Mouse (Mus musculus): ENCODE measurements at regions not wholly inside any gene's neighbourhood (a gene's known extent, or its start where the extent isn't known, plus 50 kb on each side); places are given as distances from the start of the nearest gene placed in this dataset.

- no peak overlapping the region for H3K4me3 ChIP-seq (ENCODE audit: low read length)
- WGBS: 62% methylated on average over 2 of the region's 2 CpGs
- H3K9me3 ChIP-seq (ENCODE audit: control insufficient read depth, low read length): no peaks in the 10 kb centered on the region
- H3K36me3 ChIP-seq (ENCODE audit: control insufficient read depth, insufficient read depth, low read length): no peaks in the 10 kb centered on the region
- no peak overlapping the region for H3K9ac ChIP-seq (ENCODE audit: low read depth, low read length)
- H3K4me1 ChIP-seq (ENCODE audit: control insufficient read depth, insufficient read depth, low read length): no peaks in the 10 kb centered on the region
- H3K27ac ChIP-seq (ENCODE audit: low read depth, low read length): no peak overlapping the region
- no peaks in the 10 kb centered on the region for H3K27me3 ChIP-seq (ENCODE audit: control insufficient read depth, insufficient read depth, low read length)
- ATAC-seq (ENCODE audit: low FRiP score, low TSS enrichment): no peak
- H3K4me2 ChIP-seq (replicated peaks; ENCODE audit: low read depth, low read length): no peak overlapping the region
These were observed 458.9 kb upstream of the Kcnab2 start for GRCm38 (mm10) chr4:152936614-152937013.

DNA sequence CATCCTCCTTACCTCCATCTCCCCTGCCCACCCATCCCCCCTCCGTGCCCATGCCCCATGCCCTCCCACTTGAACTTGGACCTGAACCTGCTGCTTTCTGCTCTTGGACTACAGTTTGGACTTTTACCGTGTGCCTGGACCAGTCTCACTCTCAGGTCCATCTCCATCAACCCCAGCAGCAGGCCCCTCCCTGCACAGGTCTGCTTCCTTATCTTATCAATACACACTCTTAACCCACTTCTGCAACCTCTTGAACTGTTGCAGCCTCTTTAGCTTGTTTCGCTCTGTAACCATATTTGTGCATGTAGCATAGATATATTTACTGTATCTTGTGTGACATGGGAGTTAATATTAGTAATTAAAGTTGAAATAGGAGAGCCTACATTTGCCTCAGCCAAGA lies 457.8 kb upstream of the Kcnab2 start:
- Histone ChIP-seq H3K4me1 (ENCODE audit: control insufficient read depth, insufficient read depth, low read length) (no peaks in the 10 kb centered on the region), H3K27me3 (ENCODE audit: control insufficient read depth, insufficient read depth, low read length) (no peaks in the 10 kb centered on the region), H3K9me3 (ENCODE audit: control insufficient read depth, low read length) (no peaks in the 10 kb centered on the region), H3K4me3 (ENCODE audit: low read length) (no peak overlapping the region), H3K4me2 (replicated peaks; ENCODE audit: low read depth, low read length) (no peak overlapping the region), H3K27ac (ENCODE audit: low read depth, low read length) (no peak overlapping the region), H3K36me3 (ENCODE audit: control insufficient read depth, insufficient read depth, low read length) (no peaks in the 10 kb centered on the region), H3K9ac (ENCODE audit: low read depth, low read length) (no peak overlapping the region)
- 89% methylated on average over 3 of the region's 3 CpGs for WGBS
- ATAC-seq (ENCODE audit: low FRiP score, low TSS enrichment): no peak

DNA sequence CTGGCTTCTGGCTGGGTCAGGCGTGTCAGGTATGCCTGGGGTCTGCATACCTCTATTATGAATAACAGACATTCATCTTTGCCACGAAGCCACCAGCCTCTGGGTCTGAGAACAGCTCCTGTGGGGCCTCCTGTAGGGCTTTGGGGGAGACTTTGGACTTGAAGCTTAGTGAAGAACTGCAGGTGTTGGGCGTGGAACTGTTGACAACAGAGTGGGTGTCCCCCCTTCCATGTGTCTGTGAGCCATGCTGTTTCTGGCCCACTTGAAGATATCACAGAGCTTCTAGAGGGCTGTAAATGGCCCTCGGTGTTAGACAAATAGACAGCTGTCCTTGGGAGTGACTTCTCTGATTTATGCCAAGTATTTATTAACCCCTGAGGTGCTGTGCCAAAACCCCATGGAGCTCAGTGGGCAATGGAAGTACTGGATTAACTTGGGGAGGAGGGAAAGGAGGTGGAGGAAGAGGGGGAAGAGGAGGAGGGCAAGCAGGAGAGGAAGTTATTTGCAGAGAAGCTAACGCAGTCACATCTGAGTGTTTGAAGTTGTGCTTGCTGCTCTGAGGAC lies 450.8 kb upstream of the Kcnab2 start:
- no peak overlapping the region for H3K27ac ChIP-seq (ENCODE audit: low read depth, low read length)
- H3K4me3 ChIP-seq (ENCODE audit: low read length): no peak overlapping the region
- no peak overlapping the region for H3K4me2 ChIP-seq (replicated peaks; ENCODE audit: low read depth, low read length)
- whole genome bisulfite sequencing: 45% methylated on average over 5 of the region's 5 CpGs
- no peaks in the 10 kb centered on the region for H3K27me3 ChIP-seq (ENCODE audit: control insufficient read depth, insufficient read depth, low read length)
- H3K36me3 ChIP-seq (ENCODE audit: control insufficient read depth, insufficient read depth, low read length): no peaks in the 10 kb centered on the region
- H3K4me1 ChIP-seq (ENCODE audit: control insufficient read depth, insufficient read depth, low read length): peaks cover 4% of the 10 kb centered on the region; the same call in 1 of the 2 replicates
- H3K9ac ChIP-seq (ENCODE audit: low read depth, low read length): no peak overlapping the region
- H3K9me3 ChIP-seq (ENCODE audit: control insufficient read depth, low read length): no peaks in the 10 kb centered on the region
- ATAC-seq (ENCODE audit: low FRiP score, low TSS enrichment): no peak

DNA sequence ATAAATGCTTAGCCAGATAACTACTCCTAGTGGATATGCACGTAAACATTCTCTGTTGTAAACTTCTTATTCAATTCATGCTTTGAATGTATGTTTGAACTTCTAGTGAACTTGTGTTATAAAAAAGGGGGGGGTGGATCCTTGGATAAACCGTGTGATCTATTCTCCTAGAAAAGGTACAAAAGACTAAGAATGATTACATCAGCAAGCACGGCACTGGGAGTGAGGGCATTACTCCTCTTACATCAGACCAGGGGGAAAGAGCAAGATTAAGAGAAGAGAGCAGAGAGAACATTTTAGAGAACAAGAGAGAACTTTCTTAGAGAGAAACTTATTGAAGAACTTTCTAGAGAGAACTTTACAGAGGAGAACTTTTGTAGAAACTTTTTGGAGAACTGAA lies 442.6 kb upstream of the Kcnab2 start:
- 66% methylated on average over 3 of the region's 3 CpGs for WGBS

DNA sequence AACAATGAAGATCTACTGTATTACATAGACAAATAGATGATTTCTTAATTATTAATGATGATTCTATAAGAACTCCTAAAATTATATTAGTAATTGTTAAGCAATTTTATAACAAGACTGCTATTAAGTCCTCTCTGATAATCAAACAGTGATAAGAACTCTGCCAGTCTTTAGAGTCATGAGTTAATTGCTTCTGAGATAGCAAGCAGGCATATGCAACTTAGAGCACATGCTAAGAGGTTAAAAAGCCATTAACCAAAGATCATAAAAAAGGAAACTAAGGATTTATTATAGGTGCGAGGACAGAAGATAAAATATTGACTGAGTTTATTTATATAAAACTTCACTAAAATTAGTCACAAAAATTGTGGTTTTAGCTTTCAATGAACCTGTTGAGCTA lies 442.2 kb upstream of the Kcnab2 start:
- Histone ChIP-seq H3K4me2 (replicated peaks; ENCODE audit: low read depth, low read length) (no peak overlapping the region), H3K9me3 (ENCODE audit: control insufficient read depth, low read length) (no peaks in the 10 kb centered on the region), H3K27ac (ENCODE audit: low read depth, low read length) (no peak overlapping the region), H3K36me3 (ENCODE audit: control insufficient read depth, insufficient read depth, low read length) (no peaks in the 10 kb centered on the region), H3K27me3 (ENCODE audit: control insufficient read depth, insufficient read depth, low read length) (no peaks in the 10 kb centered on the region), H3K4me1 (ENCODE audit: control insufficient read depth, insufficient read depth, low read length) (no peaks in the 10 kb centered on the region), H3K4me3 (ENCODE audit: low read length) (no peak overlapping the region), H3K9ac (ENCODE audit: low read depth, low read length) (no peak overlapping the region)
- ATAC-seq (ENCODE audit: low FRiP score, low TSS enrichment): no peak
- WGBS: 59% methylated on average over 1 of the region's 1 CpGs

More for the DNA sequence above, 442.6 kb upstream of the Kcnab2 start:
- no peak overlapping the region for H3K4me2 ChIP-seq (replicated peaks; ENCODE audit: low read depth, low read length)
- no peak for ATAC-seq (ENCODE audit: low FRiP score, low TSS enrichment)
- H3K9ac ChIP-seq (ENCODE audit: low read depth, low read length): no peak overlapping the region
- no peaks in the 10 kb centered on the region for H3K36me3 ChIP-seq (ENCODE audit: control insufficient read depth, insufficient read depth, low read length)
- no peak overlapping the region for H3K4me3 ChIP-seq (ENCODE audit: low read length)
- no peaks in the 10 kb centered on the region for H3K4me1 ChIP-seq (ENCODE audit: control insufficient read depth, insufficient read depth, low read length)
- H3K9me3 ChIP-seq (ENCODE audit: control insufficient read depth, low read length): no peaks in the 10 kb centered on the region
- H3K27ac ChIP-seq (ENCODE audit: low read depth, low read length): no peak overlapping the region
- no peaks in the 10 kb centered on the region for H3K27me3 ChIP-seq (ENCODE audit: control insufficient read depth, insufficient read depth, low read length)

DNA sequence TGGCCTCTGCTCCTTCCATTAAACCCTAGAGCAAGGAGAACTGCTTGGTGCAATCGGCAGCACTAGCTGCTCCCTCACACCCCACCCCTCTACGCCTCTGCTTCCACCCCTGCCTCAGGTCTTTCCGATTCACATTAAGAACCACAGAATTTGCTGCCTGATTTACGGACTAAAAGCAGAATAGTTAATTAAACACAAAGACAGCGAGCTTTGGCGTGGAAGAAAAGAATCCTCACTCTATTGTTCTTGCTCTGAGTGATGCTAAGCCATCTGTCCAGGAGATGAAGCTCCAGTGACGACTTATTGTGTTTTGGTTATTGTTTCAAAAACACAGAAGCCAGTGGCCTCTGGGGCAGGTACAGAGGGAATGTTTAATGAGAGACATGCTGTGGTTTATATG lies 438.9 kb upstream of the Kcnab2 start:
- no peak for ATAC-seq (ENCODE audit: low FRiP score, low TSS enrichment)

GRCm38 (mm10) chr4:152913497-152913896 lies 435.8 kb upstream of the Kcnab2 start:
- H3K4me2 ChIP-seq (replicated peaks; ENCODE audit: low read depth, low read length): no peak overlapping the region
- no peaks in the 10 kb centered on the region for H3K4me1 ChIP-seq (ENCODE audit: control insufficient read depth, insufficient read depth, low read length)
- no peak overlapping the region for H3K4me3 ChIP-seq (ENCODE audit: low read length)
- no peaks in the 10 kb centered on the region for H3K9me3 ChIP-seq (ENCODE audit: control insufficient read depth, low read length)
- 37% methylated on average over 10 of the region's 10 CpGs for WGBS
- no peaks in the 10 kb centered on the region for H3K27me3 ChIP-seq (ENCODE audit: control insufficient read depth, insufficient read depth, low read length)
- no peak overlapping the region for H3K9ac ChIP-seq (ENCODE audit: low read depth, low read length)
- ATAC-seq (ENCODE audit: low FRiP score, low TSS enrichment): 0 out of 2 replicates have a peak, but pooled peaks have one; percentile 12
- H3K27ac ChIP-seq (ENCODE audit: low read depth, low read length): no peak overlapping the region
- no peaks in the 10 kb centered on the region for H3K36me3 ChIP-seq (ENCODE audit: control insufficient read depth, insufficient read depth, low read length)

More for the DNA sequence above, 438.9 kb upstream of the Kcnab2 start:
- no peaks in the 10 kb centered on the region for H3K4me1 ChIP-seq (ENCODE audit: control insufficient read depth, insufficient read depth, low read length)
- H3K9ac ChIP-seq (ENCODE audit: low read depth, low read length): no peak overlapping the region
- 8% methylated on average over 7 of the region's 7 CpGs for WGBS
- no peak overlapping the region for H3K4me2 ChIP-seq (replicated peaks; ENCODE audit: low read depth, low read length)
- no peaks in the 10 kb centered on the region for H3K27me3 ChIP-seq (ENCODE audit: control insufficient read depth, insufficient read depth, low read length)
- no peak overlapping the region for H3K27ac ChIP-seq (ENCODE audit: low read depth, low read length)
- H3K9me3 ChIP-seq (ENCODE audit: control insufficient read depth, low read length): no peaks in the 10 kb centered on the region
- H3K36me3 ChIP-seq (ENCODE audit: control insufficient read depth, insufficient read depth, low read length): no peaks in the 10 kb centered on the region
- H3K4me3 ChIP-seq (ENCODE audit: low read length): no peak overlapping the region

DNA sequence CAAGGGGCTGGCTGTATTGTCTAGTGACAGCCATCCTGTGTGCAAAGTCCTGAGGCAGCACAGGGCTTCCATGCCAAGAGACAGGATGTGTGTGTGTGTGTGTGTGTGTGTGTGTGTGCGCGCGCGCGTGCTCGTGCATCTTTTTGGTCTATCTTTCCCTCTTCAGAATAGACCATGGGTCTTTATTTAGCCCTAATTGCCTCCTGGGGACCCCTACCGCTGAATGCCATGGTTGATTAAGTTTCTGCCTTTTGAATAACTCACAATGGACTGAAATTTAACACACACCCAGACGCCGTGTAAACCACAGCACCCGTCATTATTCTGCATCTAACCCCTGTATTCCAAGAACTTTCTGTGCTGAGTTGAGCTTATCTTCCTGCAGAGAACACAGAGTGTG lies 435.2 kb upstream of the Kcnab2 start:
- no peak for ATAC-seq (ENCODE audit: low FRiP score, low TSS enrichment)
- no peak overlapping the region for H3K4me2 ChIP-seq (replicated peaks; ENCODE audit: low read depth, low read length)
- H3K9me3 ChIP-seq (ENCODE audit: control insufficient read depth, low read length): no peaks in the 10 kb centered on the region
- no peak overlapping the region for H3K9ac ChIP-seq (ENCODE audit: low read depth, low read length)
- no peaks in the 10 kb centered on the region for H3K4me1 ChIP-seq (ENCODE audit: control insufficient read depth, insufficient read depth, low read length)
- 60% methylated on average over 10 of the region's 10 CpGs for WGBS
- H3K27me3 ChIP-seq (ENCODE audit: control insufficient read depth, insufficient read depth, low read length): no peaks in the 10 kb centered on the region
- no peak overlapping the region for H3K4me3 ChIP-seq (ENCODE audit: low read length)
- no peak overlapping the region for H3K27ac ChIP-seq (ENCODE audit: low read depth, low read length)
- H3K36me3 ChIP-seq (ENCODE audit: control insufficient read depth, insufficient read depth, low read length): no peaks in the 10 kb centered on the region

DNA sequence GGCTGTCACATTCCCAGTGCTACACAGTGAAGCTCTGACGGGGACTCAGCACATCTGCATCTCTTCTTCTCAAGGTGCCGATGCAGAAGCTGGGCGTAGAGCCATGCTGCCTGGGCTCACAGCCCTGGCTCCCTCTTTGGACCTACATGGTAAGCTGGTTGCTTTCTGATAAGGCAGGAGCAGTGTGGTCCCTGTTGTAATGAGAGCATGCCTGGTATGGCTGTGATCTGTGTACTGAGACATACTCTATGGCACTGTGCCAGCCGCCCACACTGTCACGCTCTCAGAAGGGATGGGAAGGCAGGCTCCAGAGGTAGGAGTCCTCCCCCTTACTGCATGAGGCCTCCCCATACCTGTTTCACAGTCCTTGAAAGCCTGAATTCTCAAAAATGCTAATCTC lies 430.6 kb upstream of the Kcnab2 start:
- Histone ChIP-seq H3K27ac (ENCODE audit: low read depth, low read length) (no peak overlapping the region), H3K9ac (ENCODE audit: low read depth, low read length) (no peak overlapping the region), H3K4me1 (ENCODE audit: control insufficient read depth, insufficient read depth, low read length) (no peaks in the 10 kb centered on the region), H3K9me3 (ENCODE audit: control insufficient read depth, low read length) (no peaks in the 10 kb centered on the region), H3K27me3 (ENCODE audit: control insufficient read depth, insufficient read depth, low read length) (no peaks in the 10 kb centered on the region), H3K36me3 (ENCODE audit: control insufficient read depth, insufficient read depth, low read length) (no peaks in the 10 kb centered on the region), H3K4me3 (ENCODE audit: low read length) (no peak overlapping the region), H3K4me2 (replicated peaks; ENCODE audit: low read depth, low read length) (no peak overlapping the region)
- peak; percentile 43; the same call in 1 of the 2 replicates for ATAC-seq (ENCODE audit: low FRiP score, low TSS enrichment)
- WGBS: 63% methylated on average over 5 of the region's 5 CpGs

Data from kidney, embryonic 14.5 days (tissue).